Mouse (Mus musculus) myocyte (in vitro differentiated cells): Measurements from ENCODE around the gene Adck2. TPM values are rescaled to one million over a fixed set of nuclear protein-coding genes. Genes with fewer than 3 reads are reported as not detected.

Experiments used
- H3K27me3 ChIP-seq: one replicate; pipeline ENCODE4 v1.6.1; 2011; ENCODE audit not compliant: control insufficient read depth, insufficient read depth, insufficient read length
- H3K36me3 ChIP-seq: one replicate; pipeline ENCODE4 v1.6.1; 2011; ENCODE audit not compliant: control insufficient read depth, insufficient read depth
- H3K4me2 ChIP-seq: one replicate; pipeline ENCODE4 v1.6.1; 2011; ENCODE audit warnings: low read depth, control low read depth
- H3K4me3 ChIP-seq: one replicate; pipeline ENCODE4 v1.5.1; 2011; ENCODE audit warnings: mild to moderate bottlenecking, control low read depth, moderate library complexity
- H3K79me2 ChIP-seq: one replicate; pipeline ENCODE4 v1.6.1; 2011; ENCODE audit not compliant: control insufficient read depth, insufficient read depth
- H3ac ChIP-seq: one replicate; pipeline ENCODE4 v1.6.1; 2011; ENCODE audit not compliant: control insufficient read depth, insufficient read length
- CEBPB ChIP-seq: IDR thresholded peaks from 2 replicates; pipeline ENCODE4 v1.6.1; 2011; ENCODE audit warnings: mild to moderate bottlenecking, moderate library complexity; ENCODE audit not compliant: poor library complexity, insufficient read depth, severe bottlenecking
- E2F4 ChIP-seq: IDR thresholded peaks from one replicate; pipeline ENCODE4 v1.6.1; 2011; ENCODE audit warnings: mild to moderate bottlenecking, control low read depth, moderate library complexity; ENCODE audit not compliant: insufficient read depth
- MAX ChIP-seq: IDR thresholded peaks from one replicate; pipeline ENCODE4 v1.6.1; 2011; ENCODE audit warnings: low read depth, mild to moderate bottlenecking, control low read depth
- MYOD1 ChIP-seq, 3 experiments: IDR thresholded peaks; one replicate each; pipeline ENCODE4 v1.6.1; 2011; ENCODE audit warnings: control low read depth in 2 of 3, low read depth in 2 of 3, mild to moderate bottlenecking in 2 of 3, moderate library complexity in 1 of 3; ENCODE audit not compliant: insufficient read length in 2 of 3, control insufficient read depth in 1 of 3
- MYOG ChIP-seq, 3 experiments: IDR thresholded peaks; one replicate each; pipeline ENCODE4 v1.6.1; 2011; ENCODE audit warnings: control low read depth in 2 of 3, low read depth in 2 of 3, mild to moderate bottlenecking in 2 of 3; ENCODE audit not compliant: insufficient read length in 2 of 3, control insufficient read depth in 1 of 3, insufficient read depth in 1 of 3
- POLR2A ChIP-seq: IDR thresholded peaks from one replicate; pipeline ENCODE4 v1.6.1; 2011; ENCODE audit warnings: low read depth, mild to moderate bottlenecking, control low read depth, moderate library complexity; ENCODE audit not compliant: insufficient read length
- POLR2AphosphoS2 ChIP-seq: IDR thresholded peaks from one replicate; pipeline ENCODE4 v1.6.1; 2011; ENCODE audit warnings: low read depth, control low read depth; ENCODE audit not compliant: insufficient read length
- REST ChIP-seq: IDR thresholded peaks from one replicate; pipeline ENCODE4 v1.6.1; 2011; ENCODE audit warnings: mild to moderate bottlenecking, control low read depth, moderate library complexity; ENCODE audit not compliant: insufficient read depth, insufficient read length
- SRF ChIP-seq: IDR thresholded peaks from one replicate; pipeline ENCODE4 v1.6.1; 2011; ENCODE audit warnings: low read depth; ENCODE audit not compliant: control insufficient read depth, insufficient read length
- TCF12 ChIP-seq: IDR thresholded peaks from one replicate; pipeline ENCODE4 v1.6.1; 2011; ENCODE audit warnings: mild to moderate bottlenecking, control low read depth; ENCODE audit not compliant: poor library complexity, insufficient read depth, severe bottlenecking
- TCF3 ChIP-seq: IDR thresholded peaks from one replicate; pipeline ENCODE4 v1.6.1; 2011; ENCODE audit warnings: low read depth, control low read depth; ENCODE audit not compliant: insufficient read length
- USF1 ChIP-seq: IDR thresholded peaks from one replicate; pipeline ENCODE4 v1.6.1; 2011; ENCODE audit warnings: low read depth, mild to moderate bottlenecking, control low read depth, moderate library complexity
- polyA plus RNA-seq: library from polyadenylated mRNA; unstranded; fragments of >200 nt; fragmentation: generic; extraction: Trizol; gene quantifications from one replicate; pipeline ENCODE4 v1.2.1, GENCODE M21; 2012; ENCODE audit warnings: missing spikeins

The Adck2 gene
- polyA plus RNA-seq, 1 experiment: 11.0 TPM

DNA sequence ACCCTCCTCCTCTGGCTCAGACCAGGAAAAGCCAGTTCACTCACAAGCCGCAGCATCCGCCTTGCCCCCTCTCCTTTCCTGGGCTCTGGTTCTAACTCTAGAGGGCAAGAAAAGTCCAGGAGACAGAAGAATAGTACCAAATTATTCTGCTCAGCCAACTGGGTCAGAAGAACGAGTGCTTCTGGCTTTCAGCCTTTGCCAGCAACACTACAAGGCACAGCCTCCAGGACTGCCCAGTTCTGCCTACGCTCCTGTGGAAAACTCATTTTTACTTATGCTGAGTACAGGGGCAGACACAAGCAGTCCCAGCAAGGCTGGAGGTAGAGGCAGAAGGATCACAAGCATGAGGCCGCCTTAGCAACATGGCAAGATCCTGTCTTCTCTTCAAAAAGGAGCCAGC lies 25.6 kb upstream of the Adck2 start:
- Histone ChIP-seq H3K4me3 (no peak overlapping the region), H3K79me2 (peaks cover 3% of the 10 kb centered on the region), H3K36me3 (no peaks in the 10 kb centered on the region), H3K4me2 (no peak overlapping the region), H3ac (no peak overlapping the region), H3K27me3 (no peaks in the 10 kb centered on the region)
- TF ChIP-seq MYOG (IDR thresholded peaks at IDR 0.05; ENCODE audit: control insufficient read depth in 1 of 3, insufficient read depth in 1 of 3, insufficient read length in 2 of 3, low read depth in 2 of 3) (no peak), POLR2A (no peak), TCF12 (no peak), MAX (no peak), CEBPB (no peak), E2F4 (no peak)

DNA sequence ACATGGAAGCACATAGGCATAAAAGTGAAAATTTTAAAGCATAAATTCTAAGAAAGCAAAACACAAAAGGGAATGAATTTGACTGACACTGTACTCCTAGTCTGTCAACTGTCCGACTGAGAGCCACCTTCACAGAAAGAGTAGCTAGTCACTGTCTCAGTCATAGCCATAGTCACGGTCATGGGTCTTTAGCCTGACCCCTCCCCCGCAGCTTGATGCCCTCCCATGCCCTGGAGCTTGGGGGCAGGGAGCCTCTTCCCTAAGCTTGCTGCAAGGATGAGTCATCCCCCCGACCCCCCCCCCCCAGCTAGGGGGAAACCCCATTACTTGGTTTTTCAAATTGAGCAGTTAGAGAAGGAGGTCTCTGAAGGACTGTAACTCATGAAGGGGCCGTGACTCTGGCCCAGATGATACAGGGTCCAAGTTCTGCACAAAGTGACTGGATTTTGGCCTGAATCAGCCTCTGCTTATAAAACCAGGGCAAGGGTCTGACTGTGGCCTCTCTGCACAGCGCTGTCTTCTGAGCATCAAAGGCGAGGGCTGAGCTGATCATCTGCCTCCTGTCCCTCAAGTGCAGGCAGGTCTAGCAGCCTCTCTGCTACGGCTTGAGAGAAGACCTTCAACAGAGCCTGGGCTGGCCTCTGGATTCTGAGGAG lies 21.6 kb upstream of the Adck2 start:
- Histone ChIP-seq H3K4me3 (no peak overlapping the region), H3K27me3 (no peaks in the 10 kb centered on the region), H3ac (no peak overlapping the region), H3K4me2 (peak overlapping the region; percentile 65), H3K79me2 (peaks cover 3% of the 10 kb centered on the region), H3K36me3 (no peaks in the 10 kb centered on the region)
- TF ChIP-seq TCF12: no peak
- TF ChIP-seq MYOG (IDR thresholded peaks at IDR 0.05; ENCODE audit: control insufficient read depth in 1 of 3, insufficient read depth in 1 of 3, insufficient read length in 2 of 3, low read depth in 2 of 3): no peak
- no peak for TF ChIP-seq REST
- TF ChIP-seq MYOD1 (IDR thresholded peaks at IDR 0.05; ENCODE audit: control insufficient read depth in 1 of 3, insufficient read length in 2 of 3, low read depth in 2 of 3): no peak
- no peak for TF ChIP-seq TCF3
- no peak for TF ChIP-seq SRF
- no peak for TF ChIP-seq MAX
- no peak for TF ChIP-seq POLR2AphosphoS2
- no peak for TF ChIP-seq USF1
- no peak for TF ChIP-seq POLR2A
- TF ChIP-seq E2F4: no peak
- no peak for TF ChIP-seq CEBPB

DNA sequence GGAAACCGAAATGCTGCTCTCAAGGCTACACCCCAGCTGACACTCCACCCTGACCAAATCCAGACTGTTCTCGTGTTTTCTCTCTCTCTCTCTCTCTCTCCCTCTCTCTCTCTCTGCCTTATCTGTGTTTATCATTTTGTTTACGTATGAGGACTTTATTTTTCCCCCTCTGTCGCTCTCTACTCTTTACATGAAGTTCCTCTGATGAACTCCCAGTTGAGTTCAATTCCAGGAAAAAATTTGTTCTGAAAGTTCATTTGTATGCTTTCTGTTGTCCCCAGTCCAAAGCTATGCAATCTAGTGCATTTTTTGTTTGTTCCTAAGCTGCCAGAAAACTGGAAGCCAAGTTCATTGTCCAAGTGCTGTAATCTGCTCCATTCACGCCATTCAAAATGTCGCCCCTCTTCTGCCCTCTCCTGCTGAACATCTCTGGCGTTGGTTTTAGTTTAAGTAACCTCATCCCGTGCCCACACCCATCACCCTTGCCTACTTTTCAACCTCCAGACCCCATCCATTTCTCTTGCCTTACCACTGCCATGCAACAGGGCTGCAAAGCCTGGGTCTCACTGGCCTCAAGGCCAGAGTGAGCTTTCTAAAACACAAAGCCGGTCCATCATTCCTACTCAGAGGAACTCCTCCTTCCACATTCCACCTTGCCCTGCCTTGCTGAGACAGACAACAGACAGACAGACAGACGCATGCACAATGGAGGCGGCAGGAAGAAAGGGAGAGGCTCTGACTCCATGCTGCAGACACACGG lies 18.6 kb upstream of the Adck2 start:
- Histone ChIP-seq H3K4me2 (no peak overlapping the region), H3K27me3 (no peaks in the 10 kb centered on the region), H3K4me3 (no peak overlapping the region), H3K79me2 (peaks cover 3% of the 10 kb centered on the region), H3ac (no peak overlapping the region), H3K36me3 (no peaks in the 10 kb centered on the region)
- no peak for TF ChIP-seq MYOD1 (IDR thresholded peaks at IDR 0.05; ENCODE audit: control insufficient read depth in 1 of 3, insufficient read length in 2 of 3, low read depth in 2 of 3)
- no peak for TF ChIP-seq TCF12
- TF ChIP-seq POLR2A: no peak
- no peak for TF ChIP-seq POLR2AphosphoS2
- no peak for TF ChIP-seq USF1

DNA sequence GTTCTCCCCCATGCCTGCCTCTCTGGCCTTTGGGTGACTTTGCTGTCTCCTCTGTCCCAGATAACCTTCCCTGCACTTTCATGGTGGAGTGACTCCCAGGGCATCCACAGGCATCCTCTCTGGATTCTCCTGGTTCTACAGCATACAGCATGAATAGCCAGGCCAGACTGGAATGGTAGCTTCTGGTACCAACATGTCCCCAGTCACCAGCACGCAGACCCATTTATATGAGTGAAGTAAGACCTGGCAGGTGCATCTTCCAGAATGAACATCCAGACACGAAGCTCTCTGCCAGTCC lies 18.1 kb upstream of the Adck2 start:
- H3K79me2 ChIP-seq: peaks cover 3% of the 10 kb centered on the region
- H3K27me3 ChIP-seq: no peaks in the 10 kb centered on the region
- H3K36me3 ChIP-seq: no peaks in the 10 kb centered on the region
- no peak overlapping the region for H3K4me3 ChIP-seq
- H3ac ChIP-seq: no peak overlapping the region
- TF ChIP-seq E2F4 (no peak), POLR2AphosphoS2 (no peak), USF1 (no peak), MYOG (IDR thresholded peaks at IDR 0.05; ENCODE audit: control insufficient read depth in 1 of 3, insufficient read depth in 1 of 3, insufficient read length in 2 of 3, low read depth in 2 of 3) (no peak), SRF (no peak), CEBPB (no peak)
- H3K4me2 ChIP-seq: no peak overlapping the region

DNA sequence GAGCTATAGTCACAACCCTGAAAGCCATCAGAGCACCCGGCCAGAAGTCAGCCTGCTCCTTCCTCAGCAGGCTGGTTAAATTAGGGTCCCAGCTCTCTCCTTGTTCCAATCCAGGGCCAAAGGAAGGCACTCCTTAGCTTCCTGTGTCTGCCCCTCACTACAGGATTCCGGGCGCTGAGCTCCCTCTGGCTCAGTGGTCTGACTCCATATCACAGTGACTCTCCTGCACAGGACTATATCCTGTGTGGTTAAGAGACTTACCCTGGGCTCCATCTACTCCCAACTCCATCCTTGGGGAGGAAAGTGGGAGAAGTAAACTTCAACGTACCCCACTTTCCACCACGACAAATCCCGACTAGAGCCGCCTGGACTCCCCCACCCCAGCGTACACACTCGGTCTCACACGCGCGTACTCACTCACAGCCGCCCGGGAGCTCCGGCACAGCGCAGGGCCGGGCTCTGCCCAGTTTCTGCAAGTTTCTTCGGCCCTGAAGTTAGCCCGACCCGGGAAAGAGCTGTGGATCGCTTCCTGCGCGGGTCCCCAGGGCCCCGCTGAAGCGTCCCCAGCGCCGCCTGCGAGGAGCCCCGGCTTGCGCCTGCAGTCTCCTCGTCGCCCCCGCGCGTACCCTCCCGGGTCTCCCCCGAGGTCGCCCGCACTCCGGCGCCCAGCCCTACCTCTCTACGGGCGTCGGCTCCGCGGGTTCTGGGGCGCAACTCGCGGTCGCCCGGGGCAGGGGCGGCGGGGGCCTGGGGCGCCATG lies 16.6 kb upstream of the Adck2 start:
- TF ChIP-seq MYOD1 (IDR thresholded peaks at IDR 0.05; ENCODE audit: control insufficient read depth in 1 of 3, insufficient read length in 2 of 3, low read depth in 2 of 3) (no peak), MYOG (IDR thresholded peaks at IDR 0.05; ENCODE audit: control insufficient read depth in 1 of 3, insufficient read depth in 1 of 3, insufficient read length in 2 of 3, low read depth in 2 of 3) (no peak), TCF12 (no peak), MAX (no peak), REST (no peak), POLR2A (no peak), USF1 (no peak), CEBPB (no peak), E2F4 (no peak), TCF3 (no peak), SRF (no peak), POLR2AphosphoS2 (no peak)
- peak overlapping the region; percentile 89 for H3K4me2 ChIP-seq

More for the DNA sequence above, 16.6 kb upstream of the Adck2 start:
- Histone ChIP-seq H3K4me3 (peak overlapping the region; percentile 34), H3K79me2 (no peaks in the 10 kb centered on the region), H3ac (peak overlapping the region; percentile 52), H3K36me3 (no peaks in the 10 kb centered on the region), H3K27me3 (no peaks in the 10 kb centered on the region)
